ENCODE assay signal across 26 mouse cellular contexts in genomic region chr13:34914614-34915013, GRCm38 (mm10). TPM values are rescaled to one million over a fixed set of nuclear protein-coding genes. Genes with fewer than 3 reads are reported as not detected.
DNase-seq lines count a peak whose midpoint lies in the region; ATAC-seq lines count a peak whose summit lies in the region.
"Had no signal": no experiment of that assay in that cellular context is flagged by ENCODE, and none has a peak within 500 bp of the region (broad histone marks: within the 10 kb centered on the region; RNA-seq: fewer than 3 reads in every experiment).

No protein-coding gene starts in this region.

- intact Hi-C loops in left cerebral cortex, postnatal 10 days (cut with DNase I): loop anchor here (5.0 kb wide), 1 partner anchor 48 kb away; the partner anchor contains the start of gene Eci3

- H3K27me3 ChIP-seq in neural tube, embryonic 15.5 days (replicated peaks): no peaks in the 10 kb centered on the region
- H3K27me3 ChIP-seq: forebrain, embryonic 13.5 days; heart, embryonic 12.5 days; hindbrain, embryonic 15.5 days; limb, embryonic 12.5 days; midbrain, embryonic 12.5 days had no signal

- H3K4me1 ChIP-seq in neural tube, embryonic 15.5 days: 0 out of 2 replicates have a peak, but pooled peaks cover 4% of the 10 kb centered on the region
- H3K4me1 ChIP-seq: heart, embryonic 12.5 days had no signal

- H3K27ac ChIP-seq in neural tube, embryonic 15.5 days (replicated peaks): no peak overlapping the region
- H3K27ac ChIP-seq: forebrain, embryonic 13.5 days; hindbrain, embryonic 15.5 days; layer of hippocampus, adult 2 months; left cerebral cortex, adult 2 months; limb, embryonic 12.5 days; liver, embryonic 14.5 days; midbrain, embryonic 12.5 days had no signal

- no peak overlapping the region for H3K4me2 ChIP-seq in neural tube, embryonic 15.5 days
- H3K4me2 ChIP-seq: forebrain, embryonic 13.5 days; heart, embryonic 12.5 days; hindbrain, embryonic 15.5 days; limb, embryonic 12.5 days; midbrain, embryonic 12.5 days had no signal

- H3K9me3 ChIP-seq in neural tube, embryonic 15.5 days (replicated peaks): no peaks in the 10 kb centered on the region
- H3K9me3 ChIP-seq: forebrain, embryonic 13.5 days; G1E; heart, embryonic 12.5 days; hindbrain, embryonic 15.5 days; limb, embryonic 12.5 days; midbrain, embryonic 12.5 days had no signal

- H3K9ac ChIP-seq in neural tube, embryonic 15.5 days (replicated peaks): no peak overlapping the region
- H3K9ac ChIP-seq: forebrain, embryonic 13.5 days; heart, embryonic 12.5 days; hindbrain, embryonic 15.5 days; limb, embryonic 12.5 days; liver, embryonic 14.5 days; midbrain, embryonic 12.5 days had no signal

- WGBS in neural tube, embryonic 15.5 days: 83% methylated on average over 9 of the region's 9 CpGs

- H3K36me3 ChIP-seq in neural tube, embryonic 15.5 days: no peaks in the 10 kb centered on the region
- H3K36me3 ChIP-seq: G1E; heart, embryonic 12.5 days; hindbrain, embryonic 15.5 days; limb, embryonic 12.5 days; midbrain, embryonic 12.5 days had no signal

- ATAC-seq in activated CD4-positive, CD25-positive, alpha-beta regulatory T cell, adult 4 months: peak; percentile 72
- peak; percentile 58 for ATAC-seq in megakaryocyte progenitor cell, adult 5-6 weeks (replicated peaks; ENCODE audit: poor library complexity)
- ATAC-seq in neural tube, embryonic 15.5 days (ENCODE audit: low FRiP score): no peak
- ATAC-seq: forebrain, embryonic 13.5 days; lung, postnatal 0 days had no signal

- peak; percentile 12 to 17 for DNase-seq in spleen, postnatal 36 days (ENCODE audit: low spot score in 2 of 2)
- no peak for DNase-seq in spleen, postnatal 14 days (ENCODE audit: low spot score in 2 of 2)
- peak; percentile 11 to 12 for DNase-seq in thymus, postnatal 36 days
- no peak for DNase-seq in right cerebral cortex, adult 2 months (ENCODE audit: low spot score in 2 of 2)
- DNase-seq in left cerebral cortex, postnatal 10 days (ENCODE audit: extremely low spot score in 1 of 2, low spot score in 2 of 2): no peak
- DNase-seq: adrenal gland, adult 8-10 months; cerebellum, adult 11 months; cerebellum, postnatal 25 days; kidney, adult 11 months; kidney, postnatal 10 days; right cerebral cortex, adult 18-20 months had no signal

- no peak overlapping the region for H3K4me3 ChIP-seq in neural tube, embryonic 15.5 days (replicated peaks)
- H3K4me3 ChIP-seq: forebrain, embryonic 13.5 days; heart, embryonic 12.5 days; hindbrain, embryonic 15.5 days; layer of hippocampus, adult 2 months; left cerebral cortex, adult 2 months; limb, embryonic 12.5 days; midbrain, embryonic 12.5 days had no signal

RNA-seq across cellular contexts. Expression of gene Fam217a, which starts 9.5 kb away (rescaled TPM):
- not detected for polyA plus RNA-seq in activated CD4-positive, CD25-positive, alpha-beta regulatory T cell, adult 4 months (2017; shearing (Covaris generic))
- total RNA-seq in megakaryocyte progenitor cell, adult 5-6 weeks (2015): 0.22 TPM in 1 of 2 replicates, not detected in the other
- not detected in 2 replicates for total RNA-seq in megakaryocyte progenitor cell, adult 5-6 weeks (2017)
- total RNA-seq in left cerebral cortex, postnatal 10 days (2021): under 1 TPM; 0.39 to 0.67 TPM
- 0.87 and 0.98 TPM in 2 replicates for polyA plus RNA-seq in neural tube, embryonic 15.5 days (2015; fragmentation: Nextera tagmentation; extraction: Ambion mirVana)
- polyA plus RNA-seq: G1E had no signal

RNA-seq across cellular contexts. Expression of gene 4933417A18Rik, which starts 9.6 kb away (rescaled TPM):
- polyA plus RNA-seq in activated CD4-positive, CD25-positive, alpha-beta regulatory T cell, adult 4 months (2017; shearing (Covaris generic)): not detected
- not detected in 2 replicates for total RNA-seq in megakaryocyte progenitor cell, adult 5-6 weeks (2015)
- not detected in 2 replicates for total RNA-seq in megakaryocyte progenitor cell, adult 5-6 weeks (2017)
- not detected for total RNA-seq in left cerebral cortex, postnatal 10 days (2021)
- not detected in 2 replicates for polyA plus RNA-seq in neural tube, embryonic 15.5 days (2015; fragmentation: Nextera tagmentation; extraction: Ambion mirVana)
- total RNA-seq: adrenal gland, adult 8-10 months; G1E; heart, postnatal 25 days; layer of hippocampus, adult 2 months; left cerebral cortex, adult 2 months had no signal
- polyA plus RNA-seq: forebrain, embryonic 13.5 days; G1E; gonadal fat pad, adult 2 months; heart, embryonic 12.5 days; hindbrain, embryonic 15.5 days; limb, embryonic 12.5 days; liver, embryonic 14.5 days; lung, postnatal 0 days; midbrain, embryonic 12.5 days had no signal

RNA-seq across cellular contexts. Expression of gene Prpf4b, which starts 39.5 kb away (rescaled TPM):
- polyA plus RNA-seq in activated CD4-positive, CD25-positive, alpha-beta regulatory T cell, adult 4 months (2017; shearing (Covaris generic)): 10 to 100 TPM; 56.8 to 90.8 TPM
- 98.4 and 106 TPM in 2 replicates for total RNA-seq in megakaryocyte progenitor cell, adult 5-6 weeks (2015)
- total RNA-seq in megakaryocyte progenitor cell, adult 5-6 weeks (2017): 121 and 170 TPM in 2 replicates
- total RNA-seq in left cerebral cortex, postnatal 10 days (2021): 10 to 100 TPM; 79.0 to 79.9 TPM
- 55.0 and 59.2 TPM in 2 replicates for polyA plus RNA-seq in neural tube, embryonic 15.5 days (2015; fragmentation: Nextera tagmentation; extraction: Ambion mirVana)

RNA-seq across cellular contexts. Expression of gene Eci3, which starts 49.0 kb away (rescaled TPM):
- polyA plus RNA-seq in activated CD4-positive, CD25-positive, alpha-beta regulatory T cell, adult 4 months (2017; shearing (Covaris generic)): under 1 TPM in 1 of 2 experiments, not detected in 1; 0.62 TPM
- total RNA-seq in megakaryocyte progenitor cell, adult 5-6 weeks (2015): not detected in 2 replicates
- total RNA-seq in megakaryocyte progenitor cell, adult 5-6 weeks (2017): not detected in 2 replicates
- 1 to 10 TPM in 1 of 2 experiments, under 1 TPM in 1; 0.97 to 1.0 TPM for total RNA-seq in left cerebral cortex, postnatal 10 days (2021)
- polyA plus RNA-seq in neural tube, embryonic 15.5 days (2015; fragmentation: Nextera tagmentation; extraction: Ambion mirVana): 0.37 and 0.68 TPM in 2 replicates
- total RNA-seq: G1E had no signal
- polyA plus RNA-seq: forebrain, embryonic 13.5 days; G1E had no signal

Comparison
In these comparisons a context has a peak if more than half of its experiments do, and no peak if none do; other contexts are left out.
1. DNase-seq: peak in spleen, postnatal 36 days (2 of 2) and thymus, postnatal 36 days (2 of 2); none in spleen, postnatal 14 days (0 of 2), right cerebral cortex, adult 2 months (0 of 2) and left cerebral cortex, postnatal 10 days (0 of 2).